Mouse (Mus musculus) ZHBTc4 (cell line): ENCODE data around the gene Dyrk1a.

Source experiments
- DNase-seq: peaks from one replicate; pipeline ENCODE4 v3.0.0-alpha.2; 2011; ENCODE audit warnings: low read depth, low spot score

Gene Dyrk1a

GRCm38 (mm10) chr16:94714483-94714882 lies 144.7 kb downstream of the Dyrk1a start:
- DNase-seq, result peak; percentile 28

- DNase-seq, result no peak
Observed at GRCm38 (mm10) chr16:94717051-94717450, 147.2 kb downstream of the Dyrk1a start.

- DNase-seq, result no peak
Observed at GRCm38 (mm10) chr16:94718919-94719318, 149.1 kb downstream of the Dyrk1a start.

GRCm38 (mm10) chr16:94719488-94719887 lies 149.7 kb downstream of the Dyrk1a start:
- DNase-seq, result no peak

GRCm38 (mm10) chr16:94720476-94721153 lies 150.8 kb downstream of the Dyrk1a start:
- no peak for DNase-seq

- no peak for DNase-seq
Observed at GRCm38 (mm10) chr16:94721549-94722006, 151.8 kb downstream of the Dyrk1a start.

GRCm38 (mm10) chr16:94722936-94723335 lies 153.1 kb downstream of the Dyrk1a start:
- no peak for DNase-seq

- DNase-seq, result peak; percentile 96
Observed at GRCm38 (mm10) chr16:94724061-94724596, 154.3 kb downstream of the Dyrk1a start.

GRCm38 (mm10) chr16:94724747-94725211 lies 155.0 kb downstream of the Dyrk1a start:
- peak; percentile 55 for DNase-seq

- peak; percentile 69 for DNase-seq
Observed at GRCm38 (mm10) chr16:94729236-94729635, 159.4 kb downstream of the Dyrk1a start.

- DNase-seq, result no peak
Observed at GRCm38 (mm10) chr16:94731027-94731426, 161.2 kb downstream of the Dyrk1a start.

- no peak for DNase-seq
Observed at GRCm38 (mm10) chr16:94735472-94735871, 165.7 kb downstream of the Dyrk1a start.

- peak; percentile 88 for DNase-seq
Observed at GRCm38 (mm10) chr16:94736462-94737358, 166.9 kb downstream of the Dyrk1a start.

GRCm38 (mm10) chr16:94737359-94737687 lies 167.5 kb downstream of the Dyrk1a start:
- no peak for DNase-seq

- peak; percentile 91 for DNase-seq
Observed at GRCm38 (mm10) chr16:94743853-94744501, 174.2 kb downstream of the Dyrk1a start.

GRCm38 (mm10) chr16:94745016-94745415 lies 175.2 kb downstream of the Dyrk1a start:
- DNase-seq, result peak; percentile 22
